Mouse (Mus musculus) right cerebral cortex, postnatal 25 days (tissue): Measurements from ENCODE around the gene Xpnpep1.

Experiments
- DNase-seq: peaks from one replicate; pipeline ENCODE4 v3.0.0; 2022

Xpnpep1 gene

GRCm38 (mm10) chr19:53040164-53041132 lies at the start of gene Xpnpep1:
Gene Xpnpep1 (minus strand): TSS chr19:53040214.
- peak; percentile 23 for DNase-seq

- no peak for DNase-seq
These were observed 47.5 kb upstream of the Xpnpep1 start for GRCm38 (mm10) chr19:53087268-53088143.

DNA sequence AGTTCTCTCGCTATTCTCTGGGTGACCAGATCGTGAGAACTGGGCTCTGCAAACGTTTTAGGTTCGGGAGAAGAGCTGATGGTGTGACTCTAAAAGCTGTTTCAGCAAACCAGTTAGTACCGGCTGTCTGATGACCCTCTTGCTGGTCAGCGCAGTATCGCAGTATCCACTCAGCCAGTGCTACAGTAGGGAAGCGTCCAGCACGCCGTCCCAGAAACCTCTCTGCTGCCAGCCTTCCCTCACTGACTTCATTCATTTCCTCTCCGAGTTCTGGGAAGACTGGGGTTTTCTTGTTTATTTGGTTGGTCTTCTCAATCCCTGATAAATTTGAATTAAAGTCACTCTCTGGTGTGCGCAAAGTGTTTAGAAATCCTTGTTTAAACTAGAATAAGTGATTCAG lies 46.8 kb upstream of the Xpnpep1 start:
- no peak for DNase-seq

DNA sequence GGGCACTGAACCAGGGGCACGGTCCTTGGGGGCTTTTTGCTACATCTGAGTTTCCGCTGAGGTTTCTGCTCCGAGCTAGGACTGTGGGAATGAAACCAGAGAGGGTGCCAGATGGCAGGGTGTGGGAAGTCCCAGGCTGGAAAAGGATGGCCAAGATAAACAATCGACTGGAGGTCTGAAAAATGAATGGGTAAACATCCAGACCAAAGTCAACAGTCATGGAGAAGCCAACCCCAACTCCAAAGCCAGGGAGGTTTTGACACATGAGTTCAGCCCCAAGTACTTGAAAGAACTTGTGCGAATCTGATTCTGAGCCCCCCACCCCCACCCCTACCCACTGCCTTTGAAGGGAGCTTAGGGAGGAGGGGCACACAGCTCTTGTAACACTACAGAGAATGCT lies 44.7 kb upstream of the Xpnpep1 start:
- no peak for DNase-seq

GRCm38 (mm10) chr19:53082862-53083261 lies 42.8 kb upstream of the Xpnpep1 start:
- no peak for DNase-seq

DNA sequence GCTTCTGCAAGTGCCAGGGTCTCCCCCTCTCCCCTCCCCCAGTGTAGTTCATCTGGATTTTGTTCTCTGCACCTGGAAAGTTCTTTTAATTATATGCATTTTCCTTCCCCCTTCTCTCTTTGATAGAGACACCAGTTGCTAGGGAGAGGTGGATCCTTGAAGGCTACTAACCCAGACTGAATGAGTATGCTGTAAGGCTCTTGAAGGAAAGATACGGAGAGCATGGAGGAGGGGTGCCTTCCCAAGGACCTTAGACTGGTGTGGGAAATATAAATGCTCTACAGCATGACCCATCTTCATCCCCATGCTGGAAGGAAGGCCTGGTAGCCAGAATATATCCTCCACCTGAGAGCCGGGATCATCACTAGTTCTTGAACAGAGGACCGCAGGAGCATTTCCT lies 41.3 kb upstream of the Xpnpep1 start:
- no peak for DNase-seq

- DNase-seq = no peak
These were observed 40.9 kb upstream of the Xpnpep1 start for GRCm38 (mm10) chr19:53080921-53081320.

- DNase-seq = no peak
These were observed 40.5 kb upstream of the Xpnpep1 start for GRCm38 (mm10) chr19:53080487-53080886.

GRCm38 (mm10) chr19:53080026-53080425 lies 40.0 kb upstream of the Xpnpep1 start:
- DNase-seq = no peak

DNA sequence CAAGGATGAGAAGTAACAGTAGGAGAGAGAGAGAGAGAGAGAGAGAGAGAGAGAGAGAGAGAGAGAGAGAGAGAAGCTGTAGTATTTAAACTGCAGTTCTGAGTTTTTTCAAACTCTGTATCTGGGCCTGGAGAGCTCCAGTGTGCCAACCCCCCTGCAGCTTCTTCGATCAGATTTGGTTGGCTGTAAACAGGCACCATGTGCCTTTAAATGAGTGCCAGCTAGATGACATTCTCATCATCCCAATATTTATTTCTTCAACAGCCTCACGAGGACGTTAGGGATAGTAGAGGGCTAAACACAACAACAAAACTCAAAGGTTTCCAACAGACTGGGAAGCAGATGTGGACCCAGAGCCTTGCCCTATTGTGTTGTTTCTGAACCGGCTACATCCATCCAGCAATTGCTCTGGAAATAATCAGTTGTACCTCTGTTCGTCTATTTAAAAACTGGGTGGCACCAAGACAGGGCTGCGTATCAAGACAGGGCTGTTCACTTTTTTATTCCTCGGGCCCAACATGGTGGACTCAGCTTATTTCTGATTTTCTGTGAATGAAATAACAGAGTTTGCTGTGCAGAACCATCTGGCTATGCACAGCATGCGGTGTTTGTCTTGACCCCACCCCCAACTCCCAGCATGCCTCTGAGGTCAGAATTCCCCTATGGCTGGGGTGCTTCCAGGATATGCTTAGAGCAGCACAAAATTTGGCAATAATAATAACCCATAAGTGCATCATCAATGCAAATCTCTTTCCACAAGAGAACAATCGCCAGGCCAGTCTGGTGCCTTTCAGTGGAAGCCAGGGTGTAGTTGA lies 38.5 kb upstream of the Xpnpep1 start:
- DNase-seq = no peak

- DNase-seq = no peak
These were observed 37.3 kb upstream of the Xpnpep1 start for GRCm38 (mm10) chr19:53077278-53077677.

GRCm38 (mm10) chr19:53076238-53076981 lies 36.4 kb upstream of the Xpnpep1 start:
- DNase-seq = peak; percentile 46

DNA sequence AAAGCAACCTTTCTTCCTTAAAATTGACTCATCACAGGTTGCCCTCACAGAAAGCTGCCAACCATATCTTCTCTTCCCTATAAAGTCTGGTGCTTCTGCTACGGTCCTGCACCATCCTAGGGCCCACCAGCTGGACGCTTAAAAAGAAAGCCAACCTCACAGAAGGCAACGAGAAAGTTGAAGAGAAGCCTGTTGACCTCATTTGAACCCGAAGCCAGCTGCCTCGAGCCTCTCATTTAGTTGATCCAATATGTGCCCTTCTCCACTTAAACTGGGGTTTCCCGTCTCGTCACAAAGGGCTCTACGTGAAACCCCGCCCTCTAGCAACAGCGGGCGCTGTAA lies 35.9 kb upstream of the Xpnpep1 start:
- DNase-seq = no peak

DNA sequence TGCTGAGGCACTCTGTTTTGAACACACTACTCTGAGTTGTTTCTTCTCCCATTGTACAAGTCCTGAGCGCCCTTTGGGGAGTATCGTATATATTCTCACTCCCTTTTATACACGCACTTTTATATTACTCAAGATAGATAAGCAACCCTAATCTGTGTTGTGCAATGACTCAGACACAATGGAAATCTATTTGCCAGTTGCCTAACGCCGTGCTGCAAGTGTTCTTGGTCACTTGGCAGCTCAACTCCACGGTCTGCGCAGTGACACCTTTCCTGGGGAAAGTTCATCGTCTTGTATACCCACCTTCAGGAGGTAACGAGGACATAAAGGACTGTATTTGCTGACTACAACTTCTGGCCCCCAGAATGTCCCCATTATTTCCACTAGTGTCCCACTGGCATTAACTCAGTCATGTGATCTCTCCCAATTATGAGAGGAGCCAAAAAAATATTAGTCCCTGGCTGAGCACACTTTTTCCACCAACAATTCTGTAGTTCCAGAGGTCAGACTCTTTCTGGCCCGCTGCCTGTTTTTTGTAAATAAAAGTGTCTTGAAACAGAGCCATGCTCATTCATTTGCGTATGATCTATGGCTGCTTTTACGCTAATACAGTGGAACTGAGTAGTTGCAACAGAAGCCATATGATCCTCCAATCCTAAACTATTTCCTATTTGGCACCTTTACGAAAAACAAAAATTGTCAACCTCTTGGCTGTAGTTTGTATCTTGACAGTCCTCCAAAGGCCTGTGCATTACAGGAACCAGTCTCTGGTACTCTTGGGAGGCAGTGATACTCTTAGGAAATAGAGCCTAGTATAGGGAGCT lies 35.1 kb upstream of the Xpnpep1 start:
- no peak for DNase-seq

- no peak for DNase-seq
These were observed 33.5 kb upstream of the Xpnpep1 start for GRCm38 (mm10) chr19:53073521-53073920.

GRCm38 (mm10) chr19:53072406-53072805 lies 32.4 kb upstream of the Xpnpep1 start:
- DNase-seq = no peak

DNA sequence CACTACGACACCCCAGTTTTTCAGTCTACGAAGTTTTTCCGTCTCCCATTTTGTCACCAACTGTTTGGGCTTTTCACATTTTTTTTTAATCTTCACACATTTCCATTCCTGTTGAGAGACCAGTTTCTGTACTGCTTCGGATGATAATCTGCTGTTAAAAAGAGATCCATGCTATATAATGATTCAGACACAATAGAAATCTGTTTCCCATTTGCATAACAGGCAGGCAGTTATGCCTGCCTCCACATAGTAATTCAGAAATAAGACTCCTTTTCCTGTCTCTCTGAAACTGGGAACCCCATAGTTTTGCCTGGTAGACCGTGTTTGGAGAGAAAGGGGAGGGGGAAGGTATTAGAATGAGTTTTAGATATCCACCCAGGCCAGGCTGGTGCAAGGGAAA lies 31.6 kb upstream of the Xpnpep1 start:
- DNase-seq = no peak

DNA sequence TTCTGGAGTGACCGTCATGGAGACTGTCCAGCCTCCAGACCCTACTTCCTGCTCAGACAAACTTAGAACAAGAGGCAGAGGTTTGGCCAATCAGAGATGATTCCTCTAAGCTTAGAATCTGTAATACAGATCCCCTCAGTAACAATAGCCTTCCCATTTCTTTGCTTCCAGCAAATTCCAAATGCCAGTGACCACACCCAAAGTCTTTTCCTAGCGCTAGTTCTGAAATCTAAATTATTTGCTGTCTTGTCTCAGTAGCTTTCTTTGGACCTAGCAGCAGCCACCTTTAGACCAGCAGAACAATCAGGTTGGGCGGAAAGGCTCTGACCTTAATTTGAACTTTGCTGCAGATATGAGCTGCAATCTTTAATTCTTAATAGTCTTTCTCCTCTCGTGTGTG lies 30.9 kb upstream of the Xpnpep1 start:
- DNase-seq = no peak

GRCm38 (mm10) chr19:53069451-53069850 lies 29.4 kb upstream of the Xpnpep1 start:
- no peak for DNase-seq

DNA sequence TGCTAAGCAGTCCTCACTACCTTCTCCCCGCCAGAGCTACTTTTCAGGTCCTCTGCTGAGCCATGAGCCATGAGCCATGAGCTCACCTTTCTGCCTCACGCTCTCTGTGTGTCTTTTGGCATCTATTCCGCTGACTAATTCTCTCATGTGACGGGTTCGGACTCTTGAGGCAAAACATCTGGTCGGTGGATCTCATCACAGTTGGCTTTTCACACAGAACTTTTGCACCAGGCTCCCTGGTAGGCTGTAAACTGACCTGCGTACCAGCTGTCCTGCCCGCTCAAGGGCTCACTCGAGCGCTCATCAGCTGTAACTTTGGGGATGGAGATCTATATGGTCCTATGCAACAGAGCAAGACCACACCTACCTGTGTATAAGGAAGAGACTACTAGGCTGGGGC lies 26.9 kb upstream of the Xpnpep1 start:
- no peak for DNase-seq

DNA sequence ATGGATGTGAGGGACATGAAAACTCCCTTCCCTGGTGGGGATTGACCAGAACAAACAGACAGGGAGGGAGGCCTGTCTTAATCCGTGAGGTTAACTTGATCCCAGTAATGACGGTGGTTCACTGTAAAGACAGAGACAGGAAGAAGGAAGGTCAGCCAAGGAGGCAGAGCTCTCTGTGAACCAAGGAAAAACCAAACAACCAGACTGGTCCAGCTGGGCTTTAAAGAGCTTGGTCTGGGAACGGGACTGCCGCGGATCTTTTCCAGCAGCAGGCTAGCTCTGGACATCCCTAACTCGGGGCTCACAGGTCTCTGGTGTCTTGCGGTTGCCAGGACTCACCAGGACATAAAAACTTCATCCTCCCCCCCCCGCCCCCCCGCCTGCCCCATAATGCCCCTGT lies 26.5 kb upstream of the Xpnpep1 start:
- no peak for DNase-seq
